Mouse (Mus musculus) T-helper 17 cell (primary cell): ENCODE results near the gene Abr.

ENCODE experiments used
- in situ Hi-C, 2 experiments: fragments of 300-600 bp; cut with MboI, MseI; formaldehyde crosslinking; loops; 1 replicate in 1 of 2; 2 replicates in 1 of 2; pipeline ENCODE4 v1.15.1; 2025; ENCODE audit warnings: high pct_unique_total_duplicates in 2 of 2

The Abr gene

GRCm38 (mm10) chr11:76472617-76473016 lies 149.5 kb downstream of the Abr start:
- in situ Hi-C loops = no loop called here

- in situ Hi-C loops = loop anchor here in 1 of 2 experiments (10.0 kb wide), 1 partner anchor 915 kb away; no protein-coding TSS in a partner anchor
These were observed 152.7 kb downstream of the Abr start for GRCm38 (mm10) chr11:76469311-76469998.

- in situ Hi-C loops = loop anchor here in 1 of 2 experiments (10.0 kb wide), 1 partner anchor 916 kb away; no protein-coding TSS in a partner anchor
These were observed 153.8 kb downstream of the Abr start for GRCm38 (mm10) chr11:76468347-76468746.

DNA sequence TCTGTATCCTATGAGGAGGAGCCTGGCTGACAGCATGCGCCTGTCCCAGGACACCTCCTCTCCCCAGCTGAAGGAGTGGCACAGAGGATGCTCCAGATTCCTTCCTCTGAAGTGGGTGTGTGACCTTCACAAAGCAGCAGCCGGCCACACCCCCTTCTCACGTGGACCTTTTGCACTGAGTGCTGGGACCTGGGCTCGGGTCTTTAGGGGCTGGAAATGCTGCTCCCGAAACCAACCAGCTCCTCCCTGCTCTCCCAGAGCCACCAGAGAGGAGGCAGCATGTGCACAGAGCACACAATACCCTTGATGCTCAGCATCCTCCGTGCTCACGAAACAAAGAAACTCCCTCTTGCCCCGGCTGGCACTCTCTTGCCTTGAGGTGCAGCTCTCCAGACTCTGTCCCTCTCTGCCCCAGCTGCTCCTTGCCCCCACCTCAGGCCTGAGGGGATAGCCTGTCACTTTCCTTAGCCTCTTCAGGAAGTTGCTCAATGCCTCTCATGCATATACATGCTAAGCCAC lies 154.6 kb downstream of the Abr start:
- in situ Hi-C loops = loop anchor here in 1 of 2 experiments (10.0 kb wide), 1 partner anchor 917 kb away; no protein-coding TSS in a partner anchor

GRCm38 (mm10) chr11:76467073-76467472 lies 155.0 kb downstream of the Abr start:
- in situ Hi-C loops = loop anchor here in 1 of 2 experiments (10.0 kb wide), 1 partner anchor 918 kb away; no protein-coding TSS in a partner anchor

- in situ Hi-C loops = loop anchor here in 1 of 2 experiments (10.0 kb wide), 1 partner anchor 919 kb away; no protein-coding TSS in a partner anchor
These were observed 156.2 kb downstream of the Abr start for GRCm38 (mm10) chr11:76465879-76466278.

DNA sequence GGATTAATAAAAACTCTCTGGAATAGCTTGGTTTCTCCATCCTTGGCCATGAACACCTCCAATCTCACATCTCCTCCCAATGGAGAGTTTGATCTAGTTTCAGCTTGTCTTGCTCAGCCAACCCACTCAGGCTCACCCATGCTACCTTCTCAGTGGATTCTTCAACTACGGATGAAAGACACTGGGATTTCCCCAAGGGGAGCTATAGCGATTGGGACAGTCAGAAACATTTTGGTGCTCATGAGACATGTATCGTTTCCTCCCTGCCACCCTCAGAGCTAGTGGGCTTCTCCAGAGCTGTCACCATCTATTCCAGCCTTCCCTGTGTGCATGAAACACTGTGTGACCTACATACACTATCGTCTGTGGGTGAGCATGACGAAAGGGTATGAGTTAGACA lies 160.4 kb downstream of the Abr start:
- in situ Hi-C loops = loop anchor here in 1 of 2 experiments (10.0 kb wide), 1 partner anchor 923 kb away; no protein-coding TSS in a partner anchor

DNA sequence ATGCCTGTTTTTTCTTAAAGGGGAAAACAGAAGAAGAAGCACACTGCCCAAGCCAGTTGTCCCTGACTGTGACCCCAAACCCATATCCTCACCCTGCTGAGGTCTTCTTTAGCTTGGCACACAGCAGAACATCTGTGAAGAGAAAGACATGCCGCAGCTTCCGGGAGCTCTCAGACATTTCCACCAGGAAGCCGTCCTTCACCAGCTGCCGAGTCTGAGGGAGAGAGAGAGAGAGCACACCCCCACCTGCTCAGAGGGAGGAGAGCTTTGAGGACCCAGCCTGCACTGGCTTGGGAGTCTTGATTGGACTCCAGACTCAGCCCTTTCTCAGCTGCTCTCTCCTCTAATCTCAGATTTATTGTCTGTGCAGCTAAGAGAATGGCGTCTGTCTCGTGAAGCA lies 160.9 kb downstream of the Abr start:
- in situ Hi-C loops = loop anchor here in 1 of 2 experiments (10.0 kb wide), 1 partner anchor 924 kb away; no protein-coding TSS in a partner anchor

GRCm38 (mm10) chr11:76459489-76459888 lies 162.6 kb downstream of the Abr start:
- in situ Hi-C loops = no loop called here

- in situ Hi-C loops = no loop called here
These were observed 163.4 kb downstream of the Abr start for GRCm38 (mm10) chr11:76458730-76459129.

GRCm38 (mm10) chr11:76456897-76457296 lies 165.2 kb downstream of the Abr start:
- in situ Hi-C loops = no loop called here

- in situ Hi-C loops = no loop called here
These were observed 165.9 kb downstream of the Abr start for GRCm38 (mm10) chr11:76456233-76456632.

DNA sequence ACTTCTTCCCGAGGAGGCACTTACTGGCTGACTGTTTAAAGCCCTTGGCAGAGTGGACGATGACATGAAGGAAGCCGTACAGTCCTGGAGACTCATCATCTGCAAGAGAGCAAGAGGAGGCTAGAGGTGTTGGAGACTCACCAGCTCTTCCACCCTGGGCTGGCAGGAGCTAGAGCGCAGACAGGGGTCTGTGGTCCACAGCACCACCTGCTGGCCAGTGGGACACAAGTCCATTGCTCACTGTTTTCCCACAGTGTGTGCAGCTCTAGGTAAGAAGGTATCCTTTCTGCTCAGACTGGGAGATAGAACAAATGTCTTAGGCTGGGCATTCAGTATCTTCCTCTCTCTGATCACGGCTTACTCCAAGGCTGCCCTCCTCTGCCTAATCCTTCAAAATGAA lies 167.6 kb downstream of the Abr start:
- in situ Hi-C loops = loop anchor here in 1 of 2 experiments (5.0 kb wide), 1 partner anchor 48 kb away; no protein-coding TSS in a partner anchor

DNA sequence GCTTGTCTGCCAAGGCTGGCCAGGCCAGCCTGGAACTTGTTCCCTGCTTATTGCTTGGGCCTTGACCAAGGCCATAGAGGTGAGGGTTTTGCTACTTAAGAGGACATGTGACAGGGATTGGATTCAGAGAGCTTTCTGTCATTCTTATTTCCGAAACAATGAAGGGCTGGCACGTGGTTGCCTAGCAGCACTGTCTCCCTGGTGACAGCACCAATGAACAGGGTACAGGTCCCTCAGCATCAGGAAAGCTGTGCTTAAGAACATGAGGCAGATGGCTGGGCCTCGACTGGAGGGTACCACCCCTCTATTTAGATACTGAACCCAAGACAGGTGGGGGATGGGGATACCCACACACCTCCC lies 171.9 kb downstream of the Abr start:
- in situ Hi-C loops = loop anchor here in 1 of 2 experiments (5.0 kb wide), 1 partner anchor 52 kb away; no protein-coding TSS in a partner anchor

DNA sequence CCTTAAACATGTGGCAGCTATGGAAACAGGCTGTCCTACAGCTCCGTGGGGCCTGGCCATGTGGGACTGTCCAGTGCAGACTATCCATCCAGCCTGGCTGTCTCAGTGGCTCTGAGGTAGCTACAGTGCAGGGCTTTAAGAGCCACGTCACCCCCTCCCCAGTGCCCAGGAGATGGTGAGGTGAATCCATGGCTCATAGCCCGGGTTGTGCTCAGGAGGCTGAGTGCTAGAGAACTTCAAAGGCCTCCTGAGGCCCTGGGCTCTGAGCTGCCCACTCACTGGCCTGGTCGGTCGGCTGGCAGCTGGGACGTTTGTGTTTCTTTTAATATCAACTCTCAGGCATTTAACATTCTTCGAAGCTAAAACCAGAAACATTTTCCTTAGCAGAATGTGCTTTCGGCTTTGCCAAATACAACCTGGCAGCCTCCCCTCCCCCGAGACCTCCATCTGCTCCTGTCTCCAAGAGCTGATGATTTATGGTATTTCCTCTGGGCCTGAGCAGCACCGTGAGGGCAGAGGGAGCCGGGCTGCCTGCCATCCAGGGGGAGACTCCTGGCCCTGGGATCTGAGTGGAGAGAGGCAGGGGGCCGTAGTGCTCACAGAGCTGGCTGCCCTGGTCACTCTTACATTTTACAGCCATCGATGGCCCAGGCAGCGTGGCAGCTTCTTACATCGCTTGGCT lies 172.5 kb downstream of the Abr start:
- in situ Hi-C loops = loop anchor here in 1 of 2 experiments (5.0 kb wide), 1 partner anchor 53 kb away; no protein-coding TSS in a partner anchor

DNA sequence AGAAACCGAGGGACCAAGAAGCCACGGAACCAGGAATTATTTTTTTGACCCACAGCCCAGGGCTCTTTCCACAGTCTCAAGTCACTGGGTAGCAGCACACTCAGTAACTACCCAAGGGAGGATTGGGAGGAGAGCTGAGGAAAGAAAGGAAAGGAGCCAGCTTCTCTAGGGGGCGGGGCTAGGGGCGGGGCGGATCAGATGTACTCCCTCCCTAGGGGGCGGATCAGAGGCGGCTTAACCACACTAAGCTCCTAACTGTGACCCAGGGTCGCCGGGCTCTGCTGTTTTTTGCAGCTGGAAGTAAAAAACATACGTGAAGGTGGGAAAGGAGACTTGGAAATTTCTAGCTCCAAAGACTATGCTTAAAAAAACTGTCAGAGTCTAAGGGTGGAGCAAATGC lies 175.9 kb downstream of the Abr start:
- in situ Hi-C loops = no loop called here

DNA sequence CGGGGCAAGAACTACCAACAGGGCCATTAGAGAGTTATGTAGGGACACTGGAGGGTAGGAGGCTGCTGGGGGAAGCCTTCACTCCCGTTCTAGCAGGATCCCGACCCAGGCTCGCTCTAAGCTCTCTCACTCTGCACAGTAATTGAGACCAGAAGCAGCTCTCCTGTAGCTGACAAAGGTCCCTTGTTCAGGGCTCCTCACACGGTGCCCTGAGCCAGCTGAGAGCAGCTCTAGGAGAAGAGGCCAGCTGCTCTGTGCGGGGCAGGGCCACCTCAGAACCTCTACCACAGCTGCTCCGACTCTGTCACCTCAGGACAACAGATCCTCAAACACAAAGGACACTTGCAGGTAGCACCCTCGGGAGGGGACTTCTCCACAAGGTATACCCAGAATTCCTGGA lies 176.7 kb downstream of the Abr start:
- in situ Hi-C loops = no loop called here

DNA sequence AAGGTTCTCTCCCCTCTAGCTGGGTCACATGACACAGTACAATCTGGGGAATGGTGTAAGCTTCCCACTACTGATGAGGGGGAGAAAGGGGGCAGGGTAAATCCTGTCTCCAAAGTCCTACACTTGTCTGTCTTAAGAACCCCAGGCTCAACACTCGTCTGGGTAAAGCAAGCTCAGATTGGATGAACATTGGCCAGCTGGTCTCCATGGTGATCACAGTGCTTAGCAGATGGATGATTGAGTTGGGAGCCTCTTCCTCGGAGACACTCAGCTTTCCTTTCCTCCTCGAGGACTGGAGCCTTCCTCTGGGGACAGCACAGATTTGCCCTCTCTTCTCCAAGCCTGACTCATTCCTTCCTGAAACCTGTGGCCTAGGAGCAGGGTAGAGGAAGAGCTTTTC lies 182.4 kb downstream of the Abr start:
- in situ Hi-C loops = loop anchor here in 1 of 2 experiments (10.0 kb wide), 1 partner anchor 1685 kb away; no protein-coding TSS in a partner anchor

GRCm38 (mm10) chr11:76436864-76437437 lies 185.2 kb downstream of the Abr start:
- in situ Hi-C loops = loop anchor here in 1 of 2 experiments (10.0 kb wide), 1 partner anchor 1688 kb away; no protein-coding TSS in a partner anchor

DNA sequence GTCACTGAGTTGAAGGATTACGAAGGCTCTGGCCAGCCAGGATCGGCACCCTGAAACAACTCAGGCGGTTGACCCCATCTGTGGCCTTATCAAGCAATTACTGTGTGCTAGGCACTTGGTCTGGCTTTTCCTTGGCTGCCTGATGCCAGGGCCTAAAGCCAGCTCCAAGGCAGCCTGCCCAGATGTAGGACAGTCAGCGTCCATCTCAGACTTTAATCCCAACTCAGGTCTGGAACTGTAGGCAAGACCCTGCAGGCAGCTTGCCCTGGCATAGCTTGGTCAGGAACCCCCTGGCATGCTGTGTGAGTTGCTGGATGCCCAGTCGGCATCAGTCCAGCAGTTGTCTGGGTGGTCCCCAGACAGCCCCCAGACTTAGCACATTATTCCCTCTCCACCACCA lies 186.1 kb downstream of the Abr start:
- in situ Hi-C loops = loop anchor here in 1 of 2 experiments (10.0 kb wide), 1 partner anchor 1689 kb away; no protein-coding TSS in a partner anchor

DNA sequence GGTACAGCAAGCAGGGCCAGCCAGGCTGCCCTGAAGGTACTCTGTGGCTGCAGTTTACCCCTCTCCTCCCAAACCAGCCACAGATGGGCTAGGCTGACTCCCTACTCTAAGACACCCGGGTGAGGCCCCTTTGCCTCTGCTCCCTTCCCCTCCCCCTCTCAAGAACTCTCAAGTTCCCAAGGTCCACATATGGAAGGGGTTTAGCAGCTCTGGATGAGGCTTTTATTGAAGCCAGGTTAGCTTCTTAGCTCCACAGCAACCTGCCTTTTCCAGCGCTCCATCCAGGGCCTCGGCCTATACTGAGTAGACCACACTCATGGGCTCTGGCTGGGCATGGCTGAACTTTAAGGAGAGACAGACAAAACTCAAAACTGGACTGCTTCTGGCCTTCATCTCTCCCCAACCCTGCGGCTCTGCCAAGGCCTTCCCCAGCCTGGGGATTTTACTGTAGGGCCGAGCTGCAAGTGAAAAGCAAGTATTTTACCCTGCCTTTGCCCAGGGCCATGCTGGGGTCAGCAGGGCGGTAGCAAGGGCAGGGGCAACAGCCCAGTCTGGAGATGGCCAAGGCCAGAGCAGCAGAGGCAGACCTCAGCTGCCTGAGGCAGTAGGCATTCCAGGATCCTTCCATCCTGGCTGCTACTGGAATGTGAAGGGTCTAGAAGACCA lies 192.0 kb downstream of the Abr start:
- in situ Hi-C loops = loop anchor here in 1 of 2 experiments (10.0 kb wide), 1 partner anchor 1695 kb away; no protein-coding TSS in a partner anchor
